Mouse (Mus musculus): ENCODE data around the gene Btbd16. TPM values are rescaled to one million over a fixed set of nuclear protein-coding genes. Genes with fewer than 3 reads are reported as not detected.

The Btbd16 gene
- total RNA-seq, 2 experiments from 2014 or later: 0.34 to 0.53 TPM

DNA sequence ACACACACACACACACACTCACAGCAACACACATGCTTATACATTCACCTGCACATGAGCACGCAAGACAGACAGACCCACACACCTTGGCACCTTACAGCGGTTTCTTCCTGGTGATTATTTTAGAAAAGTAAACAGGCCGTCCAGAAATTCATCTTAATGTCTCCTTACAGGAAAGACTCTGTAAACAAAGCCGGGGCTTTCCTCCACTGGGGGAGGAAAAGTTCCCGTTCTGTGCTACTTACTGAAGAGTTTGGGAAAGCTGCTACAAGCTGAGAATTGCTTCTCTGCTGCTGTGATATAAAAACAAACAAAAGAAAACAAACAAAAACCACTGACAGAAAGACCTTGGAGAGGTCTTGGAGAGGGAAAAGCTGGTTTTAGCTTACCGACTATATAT, 34.8 kb downstream of the Btbd16 start:
- DNase-seq (ENCODE audit: low spot score in 2 of 2): no peak
- intact Hi-C loops (cut with DNase I): no loop called here

DNA sequence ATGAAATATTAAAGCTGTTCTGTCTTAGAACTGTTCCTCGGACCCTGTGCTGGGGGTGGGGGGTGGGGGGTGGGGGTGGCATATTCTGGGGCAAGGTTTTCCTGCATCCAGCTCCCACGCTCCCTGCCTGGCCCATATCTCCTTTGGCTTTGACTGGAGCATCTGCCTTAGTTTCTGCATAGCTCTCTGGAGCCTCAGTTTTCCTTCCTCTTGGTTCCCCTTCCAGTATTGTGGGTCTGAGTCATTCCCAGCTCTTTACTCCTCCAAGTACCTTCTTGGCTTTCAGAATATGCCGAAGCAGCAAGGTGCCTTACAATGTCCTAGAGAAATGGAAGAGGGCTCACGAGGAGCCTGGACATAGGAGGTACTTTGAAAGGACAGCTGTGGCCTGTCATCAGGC, 36.4 kb downstream of the Btbd16 start:
- intact Hi-C loops (cut with DNase I): no loop called here
- peak in 1 of 2 experiments; percentile 42 for DNase-seq (ENCODE audit: low spot score in 2 of 2)

DNA sequence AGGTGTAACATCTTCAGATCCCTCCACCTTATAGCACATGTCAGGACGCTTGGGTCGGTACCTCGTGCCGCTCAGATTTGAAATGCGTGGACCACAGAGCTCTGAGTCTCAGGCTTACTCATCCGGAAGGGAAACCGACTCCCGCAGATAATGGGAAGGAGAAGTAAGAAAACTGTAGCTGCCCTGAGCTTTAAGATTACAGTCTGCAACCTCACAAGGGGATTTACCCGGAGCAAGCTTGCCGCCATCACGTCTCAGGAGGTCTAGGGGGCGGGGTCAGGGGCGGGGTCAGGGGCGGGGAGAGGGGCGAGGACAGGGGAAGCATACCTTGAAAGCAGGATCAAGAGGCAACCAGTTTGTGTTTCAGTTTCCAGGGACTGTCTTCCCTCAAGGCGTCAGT, 38.5 kb downstream of the Btbd16 start:
- intact Hi-C loops (cut with DNase I): no loop called here
- no peak for DNase-seq (ENCODE audit: low spot score in 2 of 2)

DNA sequence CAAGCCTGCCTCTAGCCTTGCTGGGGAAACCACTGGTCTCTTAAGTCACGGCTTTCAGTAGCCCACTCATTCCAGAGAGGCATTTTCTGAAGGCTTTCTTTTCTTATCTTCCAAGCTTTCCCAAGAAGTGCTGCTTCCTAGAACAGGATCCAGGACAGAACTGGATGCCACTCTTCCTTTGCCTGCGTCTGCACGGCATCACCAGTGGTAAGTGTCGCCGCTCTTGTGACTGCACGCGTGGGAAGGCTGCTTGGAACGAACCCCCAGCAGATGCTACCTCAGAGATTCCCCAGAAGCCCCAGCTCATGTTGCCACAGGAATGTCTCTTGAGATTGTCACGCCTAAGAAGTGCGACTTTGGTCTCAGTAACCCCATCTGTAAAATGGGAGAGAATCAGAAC, 41.7 kb downstream of the Btbd16 start:
- intact Hi-C loops (cut with DNase I): no loop called here
- DNase-seq (ENCODE audit: low spot score in 2 of 2): peak in 1 of 2 experiments; percentile 88

DNA sequence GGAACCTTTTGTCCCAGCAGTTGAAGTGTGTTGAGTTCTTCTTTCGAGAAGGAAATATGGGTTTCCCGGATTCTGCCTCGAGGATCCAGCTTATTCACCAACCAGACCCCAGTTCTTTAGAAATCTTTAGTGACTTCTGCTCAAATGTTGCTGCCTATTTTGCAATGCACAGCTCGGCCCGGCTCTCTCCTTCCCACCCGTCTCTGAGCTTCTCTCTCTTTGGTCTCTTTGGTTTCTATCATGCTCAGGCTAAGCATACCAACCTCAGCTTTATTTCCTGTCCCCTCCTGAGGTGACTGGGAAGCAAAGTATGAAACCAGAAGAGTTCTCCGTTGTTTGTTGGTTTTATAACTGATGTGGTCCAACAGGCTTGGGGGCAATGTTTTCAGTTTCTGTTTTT, 42.4 kb downstream of the Btbd16 start:
- no peak for DNase-seq (ENCODE audit: low spot score in 2 of 2)
- intact Hi-C loops (cut with DNase I): no loop called here

DNA sequence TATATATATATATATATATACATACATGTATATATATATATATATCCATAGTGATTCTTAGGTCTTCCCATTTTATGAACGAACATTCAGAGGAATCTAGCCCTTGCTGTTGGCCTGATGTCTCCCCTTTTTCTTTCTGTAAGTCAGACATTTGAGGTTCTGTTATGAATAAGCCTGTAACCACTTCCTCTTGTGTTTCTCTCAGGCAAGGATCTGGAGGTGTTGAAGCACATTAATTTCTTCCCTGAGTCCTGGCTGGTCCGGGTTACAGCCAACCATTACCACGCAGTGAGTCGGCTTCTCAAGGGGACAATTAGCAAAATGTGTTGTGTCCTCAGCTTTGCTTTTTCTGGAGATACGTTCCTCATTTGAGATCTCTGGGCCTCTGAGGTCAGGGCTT, 44.9 kb downstream of the Btbd16 start:
- no peak for DNase-seq (ENCODE audit: low spot score in 2 of 2)
- intact Hi-C loops (cut with DNase I): no loop called here

DNA sequence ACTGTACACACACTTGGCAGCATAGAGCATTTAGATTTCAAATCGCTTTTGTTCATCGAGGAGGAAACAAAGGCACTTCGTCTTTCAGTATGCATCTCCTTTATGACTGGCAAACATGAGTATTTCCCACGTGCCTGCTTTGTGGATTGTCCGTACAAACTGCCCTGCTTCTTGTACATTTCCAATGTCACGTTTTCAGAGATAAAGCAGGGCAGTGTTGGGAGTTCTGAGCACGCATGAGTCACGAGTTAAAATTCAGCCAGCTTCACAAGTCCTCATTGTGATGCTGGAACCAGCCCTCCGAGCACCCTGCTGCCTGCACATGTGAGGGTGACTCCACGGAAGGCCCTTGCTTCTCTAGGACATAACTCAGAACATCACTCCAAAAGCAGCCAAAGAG, 45.8 kb downstream of the Btbd16 start:
- peak in 1 of 2 experiments; percentile 67 for DNase-seq (ENCODE audit: low spot score in 2 of 2)
- intact Hi-C loops (cut with DNase I): no loop called here

DNA sequence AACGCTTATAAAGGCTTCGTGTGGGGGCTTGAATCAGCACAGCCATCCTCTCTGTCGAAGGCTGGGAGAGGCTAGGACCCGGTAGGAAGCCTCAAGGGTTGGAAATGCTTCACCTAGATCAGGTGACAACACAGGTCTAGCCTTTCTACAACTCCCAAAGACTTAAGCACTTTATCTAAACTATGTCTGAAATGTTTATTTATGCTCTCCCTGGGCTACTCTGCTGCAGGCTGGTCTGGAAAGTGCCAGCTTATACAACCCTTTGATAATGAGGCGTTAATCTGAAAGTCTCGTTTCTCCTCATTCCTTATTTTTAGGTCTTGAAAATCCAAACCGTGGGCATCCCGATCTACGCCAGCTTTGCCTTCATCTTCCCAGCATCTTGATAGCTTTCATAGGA, 50.1 kb downstream of the Btbd16 start:
- no peak for DNase-seq (ENCODE audit: low spot score in 2 of 2)
- intact Hi-C loops (cut with DNase I): no loop called here

DNA sequence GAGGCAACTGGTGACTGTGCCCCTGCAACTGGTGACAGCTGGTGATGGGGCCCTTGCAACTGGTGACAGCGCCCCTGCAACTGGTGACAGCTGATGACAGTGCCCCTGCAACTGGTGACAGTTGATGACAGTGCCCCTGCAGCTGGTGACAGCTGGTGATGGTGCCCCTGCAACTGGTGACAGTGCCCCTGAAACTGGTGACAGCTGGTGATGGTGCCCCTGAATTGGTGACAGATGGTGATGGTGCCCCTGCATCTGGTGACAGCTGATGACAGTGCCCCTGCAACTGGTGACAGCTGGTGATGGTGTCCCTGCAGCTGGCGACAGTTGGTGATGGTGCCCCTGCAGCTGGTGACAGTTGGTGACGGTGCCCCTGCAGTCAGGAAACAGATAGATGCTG, 52.5 kb downstream of the Btbd16 start:
- DNase-seq (ENCODE audit: low spot score in 2 of 2): no peak
- intact Hi-C loops (cut with DNase I): loop anchor here (5.0 kb wide), 2 partner anchors 54 to 216 kb away; partner anchors contain the start of gene Btbd16

DNA sequence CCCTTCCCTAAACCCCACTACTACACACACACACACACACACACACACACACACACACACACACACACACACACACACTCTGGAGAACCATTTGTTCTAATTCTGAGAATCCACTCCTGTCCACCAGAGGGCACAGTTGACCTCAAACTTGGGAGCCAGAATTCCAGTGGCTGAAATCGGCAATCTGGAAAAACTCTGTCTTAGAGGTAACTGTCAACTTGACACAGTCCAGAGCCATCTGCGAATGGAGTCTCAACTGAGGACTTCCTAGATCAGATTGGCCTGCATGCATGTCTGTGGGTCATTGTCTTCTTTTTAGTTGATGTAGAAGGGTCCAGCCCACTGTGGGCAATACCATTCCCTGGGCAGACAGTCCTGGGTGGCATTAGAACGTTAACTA, 53.6 kb downstream of the Btbd16 start:
- intact Hi-C loops (cut with DNase I): loop anchor here (1.0 to 5.0 kb wide), 3 partner anchors 55 to 215 kb away; partner anchors contain the start of gene Btbd16
- DNase-seq (ENCODE audit: low spot score in 2 of 2): peak; percentile 58 to 67

DNA sequence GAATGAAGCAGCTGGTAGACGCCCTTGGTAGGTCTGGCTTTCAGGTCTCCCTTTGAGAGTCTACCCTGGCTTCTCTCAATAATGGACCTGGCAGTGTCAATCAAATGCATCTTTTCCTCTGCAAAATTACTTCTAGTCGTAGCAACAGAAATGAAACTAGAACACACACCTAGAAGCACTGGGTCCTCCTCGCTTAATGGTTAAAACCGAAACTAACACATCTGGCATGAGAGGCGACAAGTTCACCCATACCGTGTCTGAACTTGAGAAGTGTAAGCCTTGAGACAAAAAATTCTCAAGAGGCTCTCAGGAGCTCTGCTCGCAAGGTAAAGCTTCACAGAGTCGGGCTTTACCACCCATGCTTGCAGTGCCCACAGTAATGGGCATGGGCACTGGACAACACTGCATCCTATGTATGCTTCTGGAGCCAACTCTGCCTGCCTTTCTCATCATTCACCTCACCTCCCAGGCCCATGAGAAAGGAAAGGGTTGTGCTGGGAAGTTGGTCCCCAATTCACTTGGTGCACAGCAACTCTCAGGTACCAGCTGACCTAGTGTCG, 54.1 kb downstream of the Btbd16 start:
- DNase-seq (ENCODE audit: low spot score in 2 of 2): no peak
- intact Hi-C loops (cut with DNase I): loop anchor here (1.0 to 5.0 kb wide), 3 partner anchors 56 to 214 kb away; partner anchors contain the start of gene Btbd16

DNA sequence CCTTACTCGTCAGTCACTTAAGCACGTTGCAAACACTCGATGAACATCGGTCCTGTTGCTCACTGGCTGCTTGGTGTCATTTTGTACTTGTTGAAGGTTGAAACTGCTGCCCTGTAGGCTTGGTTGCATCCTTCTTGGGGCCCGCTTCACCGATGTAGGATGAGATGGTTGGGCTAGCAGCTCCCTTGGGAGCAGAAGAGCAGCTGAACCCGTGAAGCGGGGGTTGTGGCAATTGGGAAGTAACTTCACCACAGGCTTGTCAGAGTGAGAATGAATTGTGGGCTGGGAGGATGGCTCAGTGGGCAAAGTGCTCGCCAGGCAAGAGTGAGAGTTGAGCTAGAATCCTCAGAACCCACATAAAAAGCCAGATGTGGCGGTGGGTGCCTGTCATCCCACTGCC, 54.6 kb downstream of the Btbd16 start:
- intact Hi-C loops (cut with DNase I): loop anchor here (5.0 kb wide), 2 partner anchors 56 to 214 kb away; partner anchors contain the start of gene Btbd16
- DNase-seq (ENCODE audit: low spot score in 2 of 2): no peak

DNA sequence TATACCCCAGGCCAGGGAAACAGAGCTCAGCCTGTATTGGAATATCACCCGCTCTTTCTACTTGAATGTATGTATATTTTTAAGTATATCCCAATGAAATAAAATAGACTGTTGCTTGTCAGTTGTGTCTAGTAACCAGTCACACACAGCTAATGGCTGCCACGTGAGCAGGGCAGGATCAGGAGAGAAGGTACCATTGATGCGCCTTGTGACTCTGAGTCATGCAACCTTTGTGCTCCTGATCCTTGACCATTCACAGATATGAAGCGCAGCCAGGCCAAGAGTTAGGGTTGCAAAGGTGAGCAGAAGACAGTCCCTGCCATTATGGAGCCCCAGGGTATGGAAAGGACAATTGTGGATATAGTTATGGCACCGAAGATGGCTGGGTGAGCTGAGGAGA, 57.7 kb downstream of the Btbd16 start:
- intact Hi-C loops (cut with DNase I): no loop called here
- DNase-seq (ENCODE audit: low spot score in 2 of 2): no peak

DNA sequence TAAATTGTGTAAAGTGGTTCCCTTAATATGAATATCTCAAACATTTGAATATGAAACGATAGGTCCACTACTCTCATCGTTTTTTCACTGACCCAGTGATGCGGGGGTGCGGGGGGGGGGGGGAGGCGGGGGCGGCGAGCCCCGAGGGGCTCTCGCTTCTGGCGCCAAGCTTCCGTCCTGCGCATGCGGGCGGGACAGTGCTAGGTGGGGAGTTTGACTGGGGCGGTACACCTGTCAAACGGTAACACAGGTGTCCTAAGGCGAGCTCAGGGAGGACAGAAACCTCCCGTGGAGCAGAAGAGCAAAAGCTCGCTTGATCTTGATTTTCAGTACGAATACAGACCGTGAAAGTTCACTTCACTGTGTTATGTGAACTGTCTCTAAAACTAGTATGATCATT, 60.4 kb downstream of the Btbd16 start:
- no peak for DNase-seq (ENCODE audit: low spot score in 2 of 2)
- intact Hi-C loops (cut with DNase I): no loop called here

DNA sequence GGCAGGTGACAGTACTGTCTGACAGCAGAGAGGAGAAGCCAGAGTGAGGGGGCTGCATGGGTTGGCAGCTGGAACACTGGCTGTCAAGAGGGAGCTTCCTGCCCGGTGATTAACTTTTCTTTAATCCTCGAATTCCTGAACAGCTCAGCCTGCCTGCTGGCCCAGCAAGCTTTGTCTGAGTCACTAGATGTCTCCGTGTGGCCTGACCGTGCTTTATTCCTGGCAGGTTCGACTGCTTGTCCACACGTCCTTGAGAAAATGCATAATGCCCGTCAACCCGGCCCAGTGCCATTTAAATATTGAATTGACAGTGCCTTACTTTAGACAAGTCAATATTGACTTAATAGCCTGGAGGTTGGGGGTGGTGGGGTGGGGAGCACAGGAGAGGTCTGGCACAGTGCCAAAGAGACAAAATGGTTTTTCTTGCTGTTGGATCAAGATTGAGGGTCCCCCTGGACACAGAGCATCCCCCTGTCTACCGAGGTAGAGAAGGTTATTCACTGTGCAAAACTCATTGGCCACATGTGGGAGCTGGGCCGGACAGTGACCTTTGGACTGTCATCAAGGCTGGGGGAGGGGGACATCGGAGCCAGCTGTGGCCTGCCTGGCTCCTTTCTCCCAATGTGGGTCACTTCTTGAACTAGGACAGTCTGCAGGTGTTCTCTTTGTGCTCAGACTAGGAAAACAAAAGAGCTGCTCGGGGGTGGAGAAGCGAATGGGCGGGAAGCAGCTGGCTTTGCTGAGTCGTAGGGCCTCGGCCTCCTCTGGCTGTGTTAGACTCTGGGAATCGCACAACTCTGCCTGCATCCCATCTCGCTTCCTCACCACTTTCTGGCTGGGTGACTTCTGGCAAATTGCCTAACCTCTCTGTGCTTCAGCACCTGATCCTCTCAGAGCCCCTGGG, 61.3 kb downstream of the Btbd16 start:
- intact Hi-C loops (cut with DNase I): no loop called here
- DNase-seq (ENCODE audit: low spot score in 2 of 2): peak in 1 of 2 experiments; percentile 27

DNA sequence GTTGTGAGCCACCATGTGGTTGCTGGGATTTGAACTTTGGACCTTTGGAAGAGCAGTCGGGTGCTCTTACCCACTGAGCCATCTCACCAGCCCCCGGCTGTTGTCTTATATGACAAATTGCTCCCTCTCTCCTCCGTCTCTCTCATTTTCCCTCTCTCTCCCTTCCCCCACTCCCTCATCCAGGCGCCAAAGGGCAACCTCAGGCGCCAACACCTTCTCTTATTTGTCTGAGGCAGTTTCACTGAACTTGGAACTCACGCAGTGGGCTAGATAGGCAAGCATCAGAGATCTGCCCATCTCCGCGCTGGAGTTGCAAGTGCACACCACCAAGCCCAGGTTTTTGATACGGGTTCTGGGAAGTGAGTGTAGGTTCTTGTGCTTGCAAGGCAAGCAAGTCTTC, 62.2 kb downstream of the Btbd16 start:
- DNase-seq (ENCODE audit: low spot score in 2 of 2): no peak
- intact Hi-C loops (cut with DNase I): no loop called here

DNA sequence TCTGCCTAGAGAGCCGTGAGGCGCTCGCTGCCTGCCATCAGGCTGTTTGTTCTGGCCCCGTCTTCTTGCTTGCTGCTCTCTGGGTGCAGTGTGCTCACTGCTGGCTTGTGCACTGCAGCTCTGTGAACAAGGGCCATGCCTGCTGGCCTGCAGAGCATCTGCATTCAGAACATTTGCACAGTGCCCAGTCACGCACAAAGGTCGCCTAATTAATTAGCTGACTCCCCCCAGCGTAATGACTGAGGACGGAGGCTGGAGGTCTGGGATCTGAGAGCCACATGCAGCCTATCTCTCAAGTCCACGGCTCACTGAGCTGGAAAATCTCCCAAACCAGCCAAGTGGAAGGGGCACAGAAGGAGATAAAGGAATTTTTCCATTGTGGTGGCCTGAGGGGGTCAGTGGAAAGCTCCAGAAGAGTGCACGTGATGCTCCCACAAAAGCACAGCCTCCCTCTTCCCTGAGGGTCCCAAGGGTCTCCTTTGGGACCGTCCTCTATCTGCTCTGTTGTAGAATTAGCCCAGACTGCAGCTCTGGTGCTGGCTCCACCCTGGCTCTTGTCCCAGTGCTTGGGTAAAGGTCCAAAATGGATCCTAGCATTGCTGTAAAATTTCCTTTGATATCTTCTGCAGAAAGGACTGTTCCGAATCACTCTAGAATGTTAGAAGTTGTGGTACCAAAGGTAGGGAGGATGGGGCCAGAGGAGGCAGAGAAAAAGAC, 64.2 kb downstream of the Btbd16 start:
- intact Hi-C loops (cut with DNase I): no loop called here
- DNase-seq (ENCODE audit: low spot score in 2 of 2): peak in 1 of 2 experiments; percentile 24

DNA sequence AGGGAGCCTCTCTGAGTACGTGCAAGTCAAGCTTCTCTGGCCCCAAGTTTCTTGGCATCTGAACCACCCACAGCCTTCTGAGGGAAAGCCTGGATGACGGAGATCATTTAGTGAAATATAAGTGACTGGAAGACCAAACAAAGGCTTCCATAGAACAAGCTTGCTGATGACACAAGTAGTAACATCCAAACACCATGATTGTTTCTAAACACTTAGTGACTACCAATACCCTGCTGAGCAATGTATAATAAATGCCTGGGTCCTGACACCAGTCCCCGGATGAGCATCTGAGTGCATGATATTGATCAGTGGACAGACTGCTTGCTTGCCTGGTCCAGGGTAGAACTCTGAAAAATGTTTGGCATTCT, 64.8 kb downstream of the Btbd16 start:
- no peak for DNase-seq (ENCODE audit: low spot score in 2 of 2)
- intact Hi-C loops (cut with DNase I): no loop called here

DNA sequence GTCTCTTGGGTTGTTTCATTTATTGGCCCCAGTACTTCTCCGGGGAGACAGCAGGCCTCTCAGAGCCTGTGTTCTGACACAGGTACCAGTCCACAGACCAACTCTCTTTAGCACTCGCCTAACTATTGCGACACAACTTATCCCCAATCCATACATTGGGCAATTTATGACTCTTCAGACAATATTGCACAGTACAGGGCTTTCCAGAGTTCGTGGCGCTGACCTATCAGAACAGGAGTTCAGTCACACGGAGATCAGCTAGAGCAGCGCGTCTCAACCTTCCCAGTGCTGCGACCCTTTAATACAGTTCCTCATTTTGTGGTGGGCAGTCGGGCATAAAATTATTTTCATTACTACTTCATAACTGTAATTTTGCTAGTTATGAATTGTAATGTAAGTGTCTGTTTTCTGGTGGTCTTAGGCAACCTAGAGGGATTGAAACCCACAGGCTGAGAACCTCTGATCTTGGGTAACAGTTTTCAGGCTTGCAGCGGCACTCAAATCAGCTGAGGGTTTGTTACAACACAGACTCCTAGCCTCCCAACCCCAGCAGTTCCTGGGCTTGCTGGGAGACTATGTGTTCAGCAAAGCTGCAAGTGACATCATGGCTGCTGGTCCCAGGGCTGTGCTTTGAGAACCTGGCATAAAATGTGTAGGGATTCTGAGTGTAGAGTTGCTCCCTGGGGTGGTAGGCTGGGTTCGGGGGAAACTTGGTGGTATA, 65.7 kb downstream of the Btbd16 start:
- intact Hi-C loops (cut with DNase I): no loop called here

DNA sequence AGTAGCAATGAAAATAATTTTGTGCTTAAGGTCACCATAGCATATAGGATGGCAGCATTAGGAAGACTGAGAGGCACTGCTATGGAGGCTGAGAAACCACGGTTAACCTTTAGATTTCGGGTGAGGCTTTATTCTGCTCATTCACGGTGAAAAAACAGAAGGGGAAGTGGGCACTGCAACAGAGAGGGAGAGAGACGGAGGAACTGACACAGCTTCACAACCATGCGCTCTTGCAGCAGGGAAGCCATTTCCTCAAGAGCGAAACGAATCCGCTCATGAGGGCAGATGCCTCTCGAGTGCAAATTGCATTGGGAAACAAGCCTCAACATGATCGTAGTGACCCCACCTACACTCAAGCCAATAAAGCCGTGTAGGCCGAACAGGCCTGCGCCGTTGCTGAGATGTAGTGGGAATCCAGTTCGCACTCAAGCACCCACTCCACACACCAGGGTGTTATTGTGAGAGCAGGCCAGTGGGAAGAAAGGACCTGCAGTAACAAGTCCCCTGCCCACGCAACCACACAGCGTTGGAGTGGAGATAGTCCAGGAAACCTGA, 73.4 kb downstream of the Btbd16 start:
- intact Hi-C loops (cut with DNase I): no loop called here
- no peak for DNase-seq (ENCODE audit: low spot score in 2 of 2)

More for the DNA sequence above, 65.7 kb downstream of the Btbd16 start:
- DNase-seq (ENCODE audit: low spot score in 2 of 2): no peak

All from left cerebral cortex, postnatal 25 days (tissue).